Mouse (Mus musculus): Measurements from ENCODE around the gene Mast3.

GRCm38 (mm10) chr8:70808955-70809701 lies 4.3 kb upstream of the Mast3 start:
- TF ChIP-seq POLR2A (IDR thresholded peaks at IDR 0.05; ENCODE audit: low read depth, low read length) (no peak), CTCF (IDR thresholded peaks at IDR 0.05; ENCODE audit: extremely low read depth, insufficient read depth, insufficient read length, insufficient replicate concordance) (no peak)

Data from spleen, adult 2 months (tissue).